Mouse (Mus musculus): Measurements from ENCODE around the gene Samd14.

- TF ChIP-seq CTCF (IDR thresholded peaks at IDR 0.05; ENCODE audit: borderline replicate concordance, control insufficient read depth, extremely low read depth, insufficient read depth, low read length, poor library complexity) (no peak), POLR2A (IDR thresholded peaks at IDR 0.05; ENCODE audit: control insufficient read depth, extremely low read depth, insufficient read depth, low read length, poor library complexity) (0 out of 2 replicates have a peak, but pooled peaks have one; percentile 5)
Measured at GRCm38 (mm10) chr11:95040491-95041138, 30.9 kb downstream of the Samd14 start.

All from thymus, adult 2 months (tissue).